Mouse (Mus musculus): Measurements from ENCODE around the gene Schip1.

Gene Schip1

DNA sequence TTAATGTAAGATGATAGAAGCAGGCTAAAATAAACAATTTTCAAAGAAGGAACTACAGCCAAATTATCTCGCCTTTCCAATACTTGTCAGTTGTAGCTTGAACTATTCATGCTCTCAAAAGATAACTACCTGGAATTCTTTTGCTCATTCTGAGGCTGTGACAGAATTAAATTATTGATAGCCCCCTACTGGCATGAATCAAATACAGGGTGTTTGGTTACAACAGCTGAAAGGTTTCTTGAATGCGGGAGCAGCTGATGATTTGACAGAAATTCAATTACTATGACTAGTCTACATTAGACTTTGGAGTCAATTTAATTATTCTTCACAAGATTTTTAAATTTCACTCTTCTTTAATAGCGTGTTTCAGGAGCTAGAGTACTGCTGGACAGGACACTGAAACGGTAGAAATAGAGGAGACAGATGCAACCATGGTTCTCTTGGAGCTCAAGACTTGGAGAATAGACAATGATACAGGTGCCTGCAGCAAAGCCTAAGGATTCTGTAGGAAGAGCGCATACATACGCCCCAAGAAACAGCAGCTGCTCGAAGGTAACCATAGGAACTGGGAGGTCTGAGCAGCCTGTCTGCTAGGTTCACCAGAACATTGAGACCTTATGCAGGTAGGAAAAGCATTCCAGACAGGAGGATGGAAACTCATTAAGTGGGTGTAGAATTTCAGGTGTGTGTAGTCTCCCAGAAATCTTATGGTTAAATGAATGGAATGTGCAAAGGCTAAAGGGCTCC is 313.0 kb downstream of the Schip1 start:
- no peak for ATAC-seq (ENCODE audit: insufficient number of reproducible peaks, low FRiP score, low TSS enrichment)

DNA sequence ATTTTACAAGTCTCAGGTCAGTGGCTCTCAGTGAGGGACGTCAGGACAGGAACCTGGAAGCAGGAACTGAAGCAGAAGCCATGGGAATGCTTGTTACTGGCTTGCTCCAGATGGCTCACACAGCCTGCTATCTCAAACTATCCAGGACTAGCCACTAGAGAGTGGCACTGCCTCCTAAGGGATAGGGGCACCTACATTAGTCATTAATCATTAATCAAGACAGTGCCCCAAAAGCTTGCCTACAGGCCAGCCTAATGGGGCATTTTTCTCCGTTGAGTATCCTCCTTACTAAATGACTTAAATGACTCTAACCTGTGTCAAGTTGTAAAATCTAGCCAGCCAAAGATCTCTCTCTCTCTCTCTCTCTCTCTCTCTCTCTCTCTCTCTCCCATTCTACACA is 314.2 kb downstream of the Schip1 start:
- no peak for ATAC-seq (ENCODE audit: insufficient number of reproducible peaks, low FRiP score, low TSS enrichment)

DNA sequence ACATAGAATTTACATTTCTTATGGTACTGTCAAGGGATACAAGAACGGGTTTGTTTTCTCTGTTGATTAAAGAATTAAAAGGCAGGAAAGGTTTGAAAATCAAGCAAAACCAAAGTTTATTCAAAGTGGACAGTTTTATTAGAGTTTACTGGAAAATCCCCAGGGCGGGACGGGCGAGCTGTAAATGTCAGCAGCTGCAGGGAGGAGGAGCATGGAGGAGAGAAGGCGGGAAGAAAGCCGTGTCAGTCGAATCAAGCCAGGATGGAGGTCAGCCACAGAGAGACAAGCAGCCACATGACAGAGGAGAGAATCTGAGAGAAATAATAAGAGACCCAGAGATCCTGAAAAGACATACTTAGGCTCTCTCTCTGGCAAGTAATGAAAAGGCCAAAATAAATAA is 314.6 kb downstream of the Schip1 start:
- no peak for ATAC-seq (ENCODE audit: insufficient number of reproducible peaks, low FRiP score, low TSS enrichment)

DNA sequence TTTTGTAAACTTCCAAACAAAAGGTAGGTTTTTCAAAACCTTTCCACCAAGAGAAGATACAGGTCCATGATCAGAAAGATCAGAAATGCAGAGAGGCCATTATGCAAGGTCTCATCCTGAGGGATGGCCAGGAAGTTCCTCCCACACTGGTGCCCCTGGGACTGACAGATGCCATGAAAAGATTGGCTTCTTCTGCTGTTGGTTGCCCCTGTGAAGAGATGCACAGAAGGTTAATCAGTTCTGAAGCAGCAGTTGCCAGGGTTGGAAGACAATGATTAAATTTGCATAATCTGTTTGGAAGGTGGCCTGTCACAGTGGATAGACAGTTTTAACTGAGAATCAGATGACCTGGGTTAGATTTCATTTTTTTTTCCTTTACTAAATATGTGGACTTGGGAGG is 319.1 kb downstream of the Schip1 start:
- ATAC-seq (ENCODE audit: insufficient number of reproducible peaks, low FRiP score, low TSS enrichment), result no peak

DNA sequence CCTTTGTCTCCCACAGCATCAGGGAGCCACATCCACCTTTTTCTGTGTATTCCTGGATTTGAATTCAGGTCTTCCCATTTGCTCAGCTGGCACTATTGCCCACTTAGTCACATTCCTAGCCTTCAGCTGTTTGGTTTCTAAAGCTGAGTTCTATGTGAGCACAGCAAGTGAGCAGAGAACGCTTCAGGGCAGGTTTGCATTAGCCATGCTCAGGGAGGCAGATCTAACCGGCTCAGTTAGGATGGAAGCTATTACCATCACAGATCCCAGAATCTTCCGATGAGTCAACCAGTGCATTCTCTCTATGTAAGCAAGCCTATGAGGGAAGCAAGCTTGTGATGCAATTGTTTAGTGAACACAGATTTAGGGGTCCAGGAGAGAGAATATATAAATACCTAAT is 320.9 kb downstream of the Schip1 start:
- no peak for ATAC-seq (ENCODE audit: insufficient number of reproducible peaks, low FRiP score, low TSS enrichment)

DNA sequence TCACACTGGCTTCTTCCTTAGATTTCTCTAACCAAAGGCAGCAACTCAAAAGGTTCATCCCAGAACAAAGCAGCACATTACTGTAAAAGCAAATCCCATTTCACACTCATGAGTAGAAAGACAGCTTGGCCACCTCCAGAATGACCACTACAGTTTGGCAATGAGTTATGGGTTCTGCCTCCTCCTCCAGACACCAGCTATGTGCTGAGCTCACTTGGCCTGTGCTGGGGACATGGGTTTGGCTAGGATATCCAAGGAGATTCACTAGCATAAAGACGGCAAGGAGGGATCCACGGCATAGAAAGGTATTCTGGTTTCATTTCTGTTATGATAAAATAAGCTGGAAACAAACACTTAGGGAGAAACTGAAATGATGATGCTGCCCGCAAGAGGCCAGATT is 323.4 kb downstream of the Schip1 start:
- no peak for ATAC-seq (ENCODE audit: insufficient number of reproducible peaks, low FRiP score, low TSS enrichment)

DNA sequence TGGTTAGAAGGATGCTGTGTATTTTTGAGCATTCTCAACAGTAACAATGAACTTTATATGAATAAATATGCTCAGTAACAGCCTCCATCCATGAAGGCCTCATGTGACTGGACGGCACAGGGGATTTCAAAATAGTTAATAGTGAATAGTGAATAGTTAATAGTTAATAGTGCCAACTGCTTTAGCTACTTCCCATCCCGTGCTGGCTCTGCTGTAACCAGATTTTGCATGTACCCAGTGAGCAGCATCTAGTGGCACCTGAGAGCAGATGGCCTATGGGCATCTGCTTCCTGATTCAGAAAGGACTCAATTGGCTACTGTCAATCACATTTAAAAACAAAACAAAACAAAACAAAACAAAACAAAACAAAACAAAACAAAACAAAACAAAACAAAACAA is 329.0 kb downstream of the Schip1 start:
- ATAC-seq (ENCODE audit: insufficient number of reproducible peaks, low FRiP score, low TSS enrichment), result no peak

DNA sequence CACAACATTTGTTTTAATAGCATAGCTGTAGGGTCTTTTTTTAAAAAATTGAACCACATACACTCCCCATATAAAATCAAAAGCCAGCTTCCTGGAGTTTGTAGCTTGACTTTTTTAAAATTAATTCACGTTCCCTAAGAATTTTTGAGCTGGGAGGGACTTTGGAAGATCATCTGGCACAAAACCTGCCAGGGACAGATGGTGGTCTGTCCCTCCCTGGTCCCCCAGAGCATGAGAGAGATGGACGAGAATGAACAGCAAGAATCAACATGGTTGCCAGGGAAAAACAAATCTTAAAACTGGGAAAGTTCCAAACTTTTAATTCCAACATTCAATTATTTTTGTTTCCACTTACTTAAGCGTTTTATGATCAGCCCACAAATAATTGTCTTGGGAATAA is 334.1 kb downstream of the Schip1 start:
- ATAC-seq (ENCODE audit: insufficient number of reproducible peaks, low FRiP score, low TSS enrichment), result no peak

DNA sequence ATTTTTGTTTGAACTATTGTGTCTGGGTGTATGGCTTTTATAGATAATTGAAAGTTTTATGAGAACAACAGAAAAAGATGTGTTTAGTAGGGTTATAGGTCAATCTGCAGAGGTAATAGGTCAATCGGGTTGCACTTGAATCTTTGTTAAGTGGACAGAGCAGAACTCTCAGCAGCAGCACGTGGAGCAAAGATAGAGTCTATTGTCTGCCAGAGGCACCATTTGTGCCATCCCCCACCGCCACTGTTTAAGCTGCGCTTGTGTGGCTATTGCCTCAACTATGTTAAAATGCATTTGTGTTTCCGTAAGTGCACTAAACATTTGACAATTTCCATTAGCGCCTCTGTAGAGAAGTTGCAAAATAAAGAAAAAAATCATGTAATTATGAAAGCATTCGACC is 335.5 kb downstream of the Schip1 start:
- ATAC-seq (ENCODE audit: insufficient number of reproducible peaks, low FRiP score, low TSS enrichment), result no peak

DNA sequence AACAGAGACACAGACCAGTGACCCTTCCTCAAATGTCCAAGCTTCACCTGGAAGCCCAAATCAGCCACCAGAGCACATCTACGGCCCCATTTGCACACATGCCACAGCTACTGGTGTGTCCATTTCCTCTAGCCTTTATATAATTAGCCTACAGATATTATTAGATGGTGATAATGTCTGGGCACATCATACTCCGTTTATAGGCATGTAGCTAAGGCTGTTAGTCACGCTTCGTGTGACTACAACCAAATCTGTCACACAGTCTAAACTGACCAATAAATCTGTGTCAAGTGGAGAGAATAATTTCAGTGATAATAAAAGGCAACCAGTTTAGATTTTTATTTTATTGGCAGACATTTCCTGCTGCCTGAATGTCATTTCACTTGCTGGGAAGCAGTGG is 338.7 kb downstream of the Schip1 start:
- no peak for ATAC-seq (ENCODE audit: insufficient number of reproducible peaks, low FRiP score, low TSS enrichment)

DNA sequence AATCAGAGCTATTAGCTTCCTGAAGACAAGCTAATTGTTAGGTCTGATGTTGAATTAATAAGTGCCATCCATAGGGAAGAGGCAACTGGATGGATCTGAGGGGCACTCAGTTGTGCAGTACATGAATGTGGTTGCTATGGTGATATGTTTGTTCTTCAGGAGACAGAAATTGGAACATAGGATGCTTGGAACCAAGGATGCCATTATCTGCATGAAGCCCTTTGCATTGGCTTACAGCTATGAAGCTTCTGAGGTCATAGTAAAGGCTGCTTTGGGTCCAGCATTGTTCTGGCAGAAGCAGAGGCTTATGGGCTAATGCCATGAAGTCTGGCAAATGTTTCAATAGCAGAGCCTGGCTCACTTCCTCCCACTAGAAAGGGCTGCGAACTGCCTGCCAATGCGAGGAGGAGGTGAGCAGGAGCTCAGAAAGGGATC is 339.2 kb downstream of the Schip1 start:
- peak; percentile 86 for ATAC-seq (ENCODE audit: insufficient number of reproducible peaks, low FRiP score, low TSS enrichment)

DNA sequence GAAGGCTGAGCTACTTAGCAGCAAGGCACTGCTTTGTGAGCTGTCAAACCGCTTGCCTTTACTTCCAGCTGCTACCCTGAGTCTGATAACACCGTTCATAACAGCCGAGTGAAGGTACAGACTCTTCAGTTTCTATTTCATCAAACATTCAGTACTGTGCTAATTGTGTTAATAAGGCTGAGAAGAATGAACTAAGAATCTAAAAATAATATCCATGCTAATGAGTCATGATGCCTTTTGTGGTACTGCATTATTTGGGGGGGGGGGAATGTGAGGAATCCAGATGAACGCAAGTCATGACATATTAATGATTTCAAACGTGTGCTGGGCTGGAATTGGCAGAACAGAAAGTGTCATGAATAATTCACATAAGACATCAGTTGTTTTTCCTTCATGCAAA is 341.1 kb downstream of the Schip1 start:
- no peak for ATAC-seq (ENCODE audit: insufficient number of reproducible peaks, low FRiP score, low TSS enrichment)

DNA sequence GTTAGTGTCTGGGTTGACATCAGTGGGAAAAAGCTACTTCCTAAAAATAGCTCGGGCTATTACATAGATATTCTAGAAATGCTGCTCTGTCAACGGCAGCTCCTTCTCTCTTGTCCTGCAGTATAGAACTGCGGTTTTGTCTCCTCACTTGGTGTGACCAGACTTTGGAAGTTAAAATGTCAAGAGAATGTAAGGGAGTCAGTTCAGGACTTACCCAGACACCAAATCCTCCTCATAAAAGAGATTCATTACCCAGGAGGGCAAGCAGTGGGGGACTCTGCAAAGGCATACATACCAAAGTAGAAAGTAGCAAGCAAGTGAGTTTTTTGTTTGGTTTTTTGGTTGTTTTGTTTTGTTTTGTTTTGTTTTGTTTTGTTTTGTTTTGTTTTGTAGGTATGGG is 347.7 kb downstream of the Schip1 start:
- ATAC-seq (ENCODE audit: insufficient number of reproducible peaks, low FRiP score, low TSS enrichment), result no peak

DNA sequence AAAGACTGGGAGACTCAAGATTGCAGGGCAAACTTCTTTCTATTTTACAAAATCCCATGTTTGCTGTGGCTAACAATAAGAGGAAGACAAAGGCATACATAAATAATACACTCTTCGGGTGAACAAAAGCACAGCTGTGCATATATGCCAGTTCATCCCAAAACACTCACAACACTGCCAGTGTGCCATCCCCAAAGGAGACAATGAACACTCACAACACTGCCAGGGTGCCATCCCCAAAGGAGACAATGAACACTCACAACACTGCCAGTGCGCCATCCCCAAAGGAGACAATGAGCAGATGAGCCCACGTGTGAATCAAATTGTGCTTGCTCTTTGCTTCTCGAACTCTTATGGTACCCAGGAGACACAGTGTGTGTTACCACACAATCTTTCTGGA is 355.2 kb downstream of the Schip1 start:
- ATAC-seq (ENCODE audit: insufficient number of reproducible peaks, low FRiP score, low TSS enrichment), result no peak

DNA sequence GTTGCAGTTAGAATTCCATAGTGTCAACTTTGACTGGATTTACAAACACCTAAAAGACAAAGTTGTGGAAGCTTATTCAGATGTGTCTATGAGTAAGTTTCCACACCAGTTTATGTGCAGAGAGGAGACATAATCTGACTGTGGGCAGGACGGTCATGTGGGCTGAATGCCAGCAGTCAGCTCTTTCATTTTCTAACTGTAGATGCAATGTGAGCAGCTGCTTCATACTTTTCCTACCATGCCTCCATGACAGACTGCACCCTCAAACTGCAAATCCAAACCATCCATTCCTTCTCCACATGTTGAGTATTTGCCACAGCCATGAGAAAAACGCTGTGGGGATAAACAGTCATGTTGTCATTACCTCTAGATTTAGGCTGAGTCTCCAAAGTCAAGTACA is 356.3 kb downstream of the Schip1 start:
- ATAC-seq (ENCODE audit: insufficient number of reproducible peaks, low FRiP score, low TSS enrichment), result no peak

DNA sequence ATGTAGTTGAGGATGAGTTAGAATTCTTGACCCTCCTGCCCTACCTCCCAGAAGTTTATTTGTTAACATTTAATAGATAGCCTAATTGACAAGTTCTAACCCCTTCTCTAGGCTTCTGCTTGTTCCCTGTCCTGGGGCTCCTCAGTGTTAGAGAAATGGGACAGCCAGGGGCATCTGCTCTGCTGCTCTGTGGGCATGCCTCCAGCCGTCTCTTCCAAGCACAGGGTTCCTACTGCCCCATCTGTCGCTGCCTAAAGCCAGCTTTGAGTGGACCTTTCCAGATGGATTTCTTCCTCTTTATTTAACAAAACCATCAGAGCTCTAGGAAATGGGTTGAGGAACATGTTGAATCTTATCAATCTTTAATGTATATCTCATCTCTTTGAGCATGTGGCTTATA is 357.2 kb downstream of the Schip1 start:
- peak; percentile 90 for ATAC-seq (ENCODE audit: insufficient number of reproducible peaks, low FRiP score, low TSS enrichment)

DNA sequence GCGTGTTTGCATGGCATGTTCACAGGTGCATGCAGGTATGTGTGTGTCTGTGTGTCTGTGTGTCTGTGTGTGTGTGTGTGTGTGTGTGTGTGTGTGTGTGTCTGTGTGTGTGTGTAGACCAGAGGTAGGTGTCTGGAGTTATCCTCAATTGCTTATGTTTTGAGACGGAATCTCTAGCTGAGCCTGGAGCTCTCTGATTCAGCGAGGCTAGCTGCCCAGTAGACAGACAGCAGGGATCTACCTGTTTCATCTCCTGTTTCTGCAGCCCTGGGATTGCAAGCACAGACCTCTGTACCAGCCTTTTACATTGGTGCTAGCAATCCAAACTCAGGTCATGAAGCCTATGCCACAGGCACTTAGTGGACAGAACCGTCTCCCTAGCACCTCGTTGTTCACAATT is 363.5 kb downstream of the Schip1 start:
- no peak for ATAC-seq (ENCODE audit: insufficient number of reproducible peaks, low FRiP score, low TSS enrichment)

DNA sequence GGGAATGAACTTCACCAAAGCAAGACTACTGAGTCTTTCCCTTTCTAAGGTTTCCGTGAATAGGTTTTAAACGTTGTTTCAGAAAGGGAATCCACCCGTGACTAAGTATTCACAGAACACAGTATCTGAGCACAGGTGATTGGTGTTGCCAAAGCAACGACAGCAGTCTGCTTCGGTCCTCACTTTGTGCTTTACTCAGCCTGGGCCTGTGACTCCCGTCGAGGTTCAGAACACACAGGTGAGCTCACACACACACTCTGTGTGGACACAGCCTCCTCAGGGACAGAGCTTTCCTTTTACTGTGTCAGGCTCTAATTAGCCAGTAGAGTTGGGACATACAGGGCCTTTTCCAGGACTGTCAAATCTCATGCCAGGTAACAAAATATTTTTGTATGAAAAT is 369.8 kb downstream of the Schip1 start:
- no peak for ATAC-seq (ENCODE audit: insufficient number of reproducible peaks, low FRiP score, low TSS enrichment)

DNA sequence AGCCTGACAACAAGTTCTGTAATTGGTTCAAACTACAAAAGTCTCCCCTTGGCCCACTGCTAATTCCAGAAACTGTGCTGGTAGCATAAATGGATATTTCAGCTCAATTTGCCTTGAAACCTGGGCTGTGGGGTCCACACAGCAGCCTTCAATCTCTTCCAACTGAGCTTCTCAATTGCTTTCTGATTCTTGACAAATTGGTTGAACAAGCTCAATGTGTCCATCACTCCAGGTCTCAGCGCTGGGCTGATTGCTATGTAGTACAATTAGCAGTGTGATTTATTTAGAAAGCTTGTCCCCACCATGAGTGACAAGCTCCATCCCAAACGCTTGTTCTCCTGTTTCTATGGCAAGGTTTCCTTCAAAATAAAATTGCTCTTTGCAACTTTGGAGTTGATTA is 370.3 kb downstream of the Schip1 start:
- ATAC-seq (ENCODE audit: insufficient number of reproducible peaks, low FRiP score, low TSS enrichment), result no peak

DNA sequence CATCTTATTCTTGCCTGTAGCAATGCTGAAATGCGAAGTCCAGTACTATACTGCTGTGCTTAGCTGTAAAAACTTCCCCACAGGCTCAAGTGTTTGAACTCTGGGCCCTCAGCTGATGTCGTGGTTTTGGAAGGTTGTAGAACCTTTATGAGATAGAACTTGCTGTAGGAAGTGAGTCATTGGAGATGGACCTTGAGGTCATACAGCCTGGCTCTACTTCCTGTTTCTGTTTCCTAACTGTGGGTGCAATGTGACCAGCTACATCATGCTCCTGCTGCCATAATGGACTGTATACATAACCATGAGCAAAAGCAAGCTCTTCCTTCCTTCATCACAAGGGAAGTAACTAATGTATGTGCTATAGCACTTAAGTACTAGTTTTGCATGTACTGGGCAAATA is 383.9 kb downstream of the Schip1 start:
- ATAC-seq (ENCODE audit: insufficient number of reproducible peaks, low FRiP score, low TSS enrichment), result no peak

DNA sequence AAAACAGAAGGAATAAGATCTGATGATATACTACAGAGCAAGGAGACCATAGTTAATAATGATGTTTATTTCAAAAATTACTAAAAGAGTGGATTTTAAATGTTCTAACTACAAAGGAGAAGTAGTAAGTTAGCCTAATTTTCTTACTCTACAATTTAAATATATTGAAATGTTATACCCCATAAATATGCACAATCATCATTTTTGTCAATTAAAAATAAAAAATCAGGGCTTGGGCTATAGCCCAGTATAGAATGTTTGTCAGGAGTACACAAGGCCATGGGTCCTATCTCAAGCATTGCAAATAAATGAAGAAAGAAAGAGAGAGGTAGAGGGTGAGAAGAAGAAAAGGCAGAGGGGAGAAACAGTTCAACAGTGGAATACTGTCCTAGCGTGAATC is 387.0 kb downstream of the Schip1 start:
- ATAC-seq (ENCODE audit: insufficient number of reproducible peaks, low FRiP score, low TSS enrichment), result no peak

DNA sequence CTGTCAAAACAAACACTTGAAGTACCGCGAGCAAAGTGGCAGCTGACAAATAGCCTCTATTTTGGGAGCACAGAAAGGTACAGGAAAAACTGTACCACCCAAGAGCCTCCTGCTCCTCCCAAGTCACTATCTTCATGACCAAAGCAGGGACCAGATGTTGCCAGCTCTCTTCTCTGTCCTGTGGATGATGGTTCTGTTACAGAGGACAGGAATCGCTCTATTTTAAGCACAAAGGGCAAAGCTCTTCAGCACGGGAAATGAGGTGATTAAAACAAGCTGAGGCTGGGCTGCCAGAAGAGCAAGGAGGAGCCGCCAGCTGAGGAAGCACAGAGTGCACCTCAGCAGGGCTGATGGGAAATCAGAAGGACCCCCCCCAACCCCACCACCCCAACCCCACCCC is 388.7 kb downstream of the Schip1 start:
- ATAC-seq (ENCODE audit: insufficient number of reproducible peaks, low FRiP score, low TSS enrichment), result no peak
